Mouse (Mus musculus) kidney, adult 2 months (tissue): Measurements from ENCODE around the gene Ttk.

Experiments
- CTCF ChIP-seq: fragments of 200-500 bp; conservative IDR thresholded peaks from 2 replicates; pipeline ENCODE4 v1.5.1; 2011; ENCODE audit warnings: low read depth, mild to moderate bottlenecking, control low read depth, low read length, moderate library complexity, mixed read lengths; ENCODE audit not compliant: insufficient read depth, insufficient read length
- POLR2A ChIP-seq: fragments of 200-500 bp; IDR thresholded peaks from one replicate; pipeline ENCODE4 v1.6.1; 2011; ENCODE audit warnings: low read depth, low read length, control low read depth

DNA sequence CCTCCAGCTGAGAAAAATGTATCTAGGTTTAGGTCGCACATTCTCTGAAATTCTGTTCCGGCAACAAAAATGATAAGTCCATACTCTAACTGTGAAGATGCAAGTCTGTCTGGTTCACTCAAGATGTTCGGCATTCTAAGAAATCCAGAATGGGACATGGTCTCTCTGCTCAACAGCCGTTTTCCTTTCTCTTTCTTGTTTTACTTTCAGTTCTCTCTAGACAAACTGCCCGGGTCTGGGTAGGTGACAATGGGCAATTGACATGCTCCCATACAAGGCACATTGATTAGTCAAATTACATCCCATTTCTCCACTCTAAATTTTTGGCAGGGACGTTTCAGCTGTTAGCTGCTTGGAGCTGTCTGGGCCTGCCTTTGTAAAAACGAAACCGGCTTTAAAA is 3.3 kb upstream of the Ttk start:
- TF ChIP-seq POLR2A (no peak), CTCF (no peak)
